Mouse (Mus musculus): ENCODE measurements around the gene Irf9. TPM values are rescaled to one million over a fixed set of nuclear protein-coding genes. Genes with fewer than 3 reads are reported as not detected.
A peak's percentile ranks its signal among the peaks of the same experiment; 100 is the strongest.

Gene Irf9
- total RNA-seq, 2 experiments from 2014 or later: 11.1 to 13.0 TPM

DNA sequence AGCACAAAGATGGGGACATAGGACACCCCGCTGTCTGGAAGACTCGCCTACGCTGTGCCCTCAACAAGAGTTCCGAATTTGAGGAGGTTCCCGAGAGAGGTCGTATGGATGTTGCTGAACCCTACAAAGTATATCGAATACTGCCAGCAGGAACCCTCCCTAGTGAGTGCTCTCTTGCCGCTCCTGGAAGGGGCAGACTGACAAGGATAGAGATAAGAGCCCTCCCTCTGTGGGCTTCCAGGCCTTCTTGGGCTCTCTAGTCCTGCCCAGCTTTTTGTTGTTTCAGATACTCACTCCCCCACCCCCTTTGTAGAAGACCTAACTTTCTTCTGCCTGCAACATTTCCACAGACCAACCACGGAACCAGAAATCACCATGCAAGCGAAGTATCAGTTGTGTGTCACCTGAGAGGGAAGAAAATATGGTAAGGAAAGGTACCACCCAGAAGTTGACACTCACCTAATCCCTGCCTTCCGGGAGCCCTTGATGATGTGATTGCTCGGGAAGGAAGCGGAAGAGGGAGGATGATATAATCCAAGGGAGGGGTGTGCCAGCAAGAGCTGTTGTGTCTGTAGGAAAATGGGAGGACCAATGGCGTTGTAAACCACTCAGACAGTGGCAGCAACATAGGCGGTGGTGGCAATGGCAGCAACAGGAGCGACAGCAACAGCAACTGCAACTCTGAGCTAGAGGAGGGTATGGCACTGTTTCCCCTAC lies 2.5 kb downstream of the Irf9 start:
- no peak for DNase-seq (ENCODE audit: low spot score in 2 of 2)

DNA sequence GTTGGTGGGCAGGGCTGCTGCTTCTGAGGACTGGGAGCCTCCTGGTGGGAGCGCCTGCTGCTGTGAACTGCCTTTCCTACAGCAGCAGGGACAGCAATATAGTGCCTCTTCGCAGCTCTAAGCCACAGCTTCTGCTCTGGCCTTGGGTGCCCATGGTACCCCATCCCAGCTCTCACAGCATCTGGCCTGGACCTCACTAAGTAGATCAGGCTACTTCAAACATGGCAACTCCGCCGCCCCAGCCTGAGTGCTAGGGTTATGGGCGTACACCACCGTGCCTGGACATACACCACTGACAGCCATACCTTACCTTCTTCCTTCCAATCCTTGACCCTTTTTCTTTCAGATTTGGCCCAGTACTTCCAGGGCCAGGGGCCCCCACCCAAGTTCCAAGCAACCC lies 5.0 kb downstream of the Irf9 start:
- DNase-seq (ENCODE audit: low spot score in 2 of 2): no peak

DNA sequence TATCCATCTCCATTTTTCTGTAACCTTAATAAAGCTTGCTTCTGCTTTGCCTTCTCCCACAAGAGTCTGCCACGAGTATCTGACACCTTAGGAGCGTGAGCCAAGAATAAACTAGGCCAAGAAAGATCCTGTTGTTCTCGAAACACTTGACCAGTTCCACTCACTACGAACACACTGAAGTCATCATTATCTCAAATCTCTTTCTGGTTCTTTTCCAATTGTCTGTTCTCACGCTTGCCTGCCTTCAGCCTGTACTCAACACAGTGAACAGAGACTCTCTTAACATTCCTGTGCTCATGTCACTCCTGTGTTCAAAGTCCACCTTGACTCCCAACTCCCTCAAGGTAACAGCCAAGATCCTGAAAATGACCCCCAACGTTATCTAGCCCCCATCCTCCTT lies 10.0 kb downstream of the Irf9 start:
- DNase-seq (ENCODE audit: low spot score in 2 of 2): no peak

DNA sequence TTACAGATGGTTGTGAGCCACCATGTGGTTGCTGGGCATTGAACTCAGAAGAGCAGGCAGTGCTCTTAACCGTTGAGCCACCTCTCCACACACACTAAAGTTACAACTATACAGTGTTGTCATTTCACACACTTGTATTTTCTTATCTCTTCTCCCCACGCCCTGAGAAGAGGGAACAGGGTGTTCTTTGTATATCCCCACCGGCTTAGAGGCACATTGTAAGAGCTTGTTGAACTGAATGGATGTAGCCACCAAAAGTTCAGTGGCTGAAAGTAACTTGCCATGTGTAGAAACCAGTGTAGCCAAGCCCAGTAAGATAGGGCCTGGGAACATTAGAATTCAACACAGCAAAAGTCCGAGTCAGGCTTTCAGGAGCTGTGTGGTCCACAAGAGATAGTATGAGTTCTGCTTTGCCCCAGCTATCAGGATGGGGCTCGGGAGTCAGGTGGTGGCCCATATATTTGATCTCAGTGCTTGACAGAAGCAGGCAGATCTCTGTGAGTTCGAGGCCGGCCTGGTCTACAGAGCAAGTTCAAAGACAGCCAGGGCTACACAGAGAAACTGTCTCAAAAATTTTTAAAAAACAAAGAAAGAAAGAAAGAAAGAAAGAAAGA lies 11.3 kb downstream of the Irf9 start:
- DNase-seq (ENCODE audit: low spot score in 2 of 2): no peak

DNA sequence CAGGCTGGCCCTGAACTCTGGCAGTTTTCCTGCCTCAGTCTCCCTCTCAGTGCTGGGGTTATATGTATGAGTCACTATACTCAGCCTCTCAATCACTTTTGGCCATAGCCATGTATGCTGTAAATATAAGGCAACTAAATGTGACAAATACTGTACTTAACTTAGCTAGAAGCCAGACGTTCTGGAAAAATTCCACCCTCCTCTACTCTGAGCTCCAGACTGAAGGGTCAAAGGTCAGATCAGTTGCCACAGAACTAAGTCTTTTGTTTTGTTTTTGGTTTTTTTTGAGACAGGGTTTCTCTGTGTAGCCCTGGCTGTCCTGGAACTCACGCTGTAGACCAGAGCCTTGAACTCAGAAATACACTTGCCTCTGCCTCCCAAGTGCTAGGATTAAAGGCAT lies 12.5 kb downstream of the Irf9 start:
- no peak for DNase-seq (ENCODE audit: low spot score in 2 of 2)

DNA sequence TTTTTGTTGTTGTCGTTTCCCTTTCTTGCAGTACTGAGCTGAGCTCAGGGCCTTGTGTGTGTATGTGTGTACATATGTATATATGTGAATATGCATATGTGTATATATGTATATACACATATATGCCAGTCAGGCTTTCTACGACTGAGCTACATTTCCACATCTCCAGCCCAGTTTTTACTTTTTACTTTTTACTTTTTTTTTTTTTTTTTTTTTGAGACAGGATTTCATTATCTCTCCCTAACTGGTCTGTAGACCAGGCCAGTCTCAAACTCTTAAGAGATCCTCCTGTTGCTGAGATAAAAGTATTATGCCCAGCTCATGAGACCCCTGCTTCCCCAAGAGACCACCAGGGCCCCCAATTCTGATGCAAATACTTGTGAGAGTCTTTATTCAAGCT lies 13.5 kb downstream of the Irf9 start:
- no peak for DNase-seq (ENCODE audit: low spot score in 2 of 2)

DNA sequence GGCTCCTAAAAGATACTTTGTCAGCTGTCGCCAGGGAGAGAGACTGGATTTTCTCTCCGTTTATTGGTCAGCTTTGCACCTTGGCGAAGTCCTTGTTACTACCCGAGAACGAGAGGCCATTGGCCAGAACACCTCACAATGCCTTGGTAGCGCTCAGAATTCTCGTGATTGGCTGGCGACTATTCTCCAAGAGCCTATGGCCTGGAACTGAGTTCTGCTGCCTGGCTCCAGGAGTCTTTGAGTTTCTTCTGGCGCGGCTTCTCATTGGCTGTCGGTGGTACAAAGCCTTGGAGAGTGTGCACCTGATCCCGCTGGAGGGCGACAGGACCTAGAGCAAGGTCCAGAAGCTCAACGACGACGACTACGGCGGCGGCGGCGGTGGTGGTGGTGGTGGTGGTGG lies 14.5 kb downstream of the Irf9 start, which contains the start of gene Rec8:
Gene Rec8 (plus strand): TSS at position 216 of the 400 bp plus-strand sequence.
- DNase-seq (ENCODE audit: low spot score in 2 of 2): no peak

DNA sequence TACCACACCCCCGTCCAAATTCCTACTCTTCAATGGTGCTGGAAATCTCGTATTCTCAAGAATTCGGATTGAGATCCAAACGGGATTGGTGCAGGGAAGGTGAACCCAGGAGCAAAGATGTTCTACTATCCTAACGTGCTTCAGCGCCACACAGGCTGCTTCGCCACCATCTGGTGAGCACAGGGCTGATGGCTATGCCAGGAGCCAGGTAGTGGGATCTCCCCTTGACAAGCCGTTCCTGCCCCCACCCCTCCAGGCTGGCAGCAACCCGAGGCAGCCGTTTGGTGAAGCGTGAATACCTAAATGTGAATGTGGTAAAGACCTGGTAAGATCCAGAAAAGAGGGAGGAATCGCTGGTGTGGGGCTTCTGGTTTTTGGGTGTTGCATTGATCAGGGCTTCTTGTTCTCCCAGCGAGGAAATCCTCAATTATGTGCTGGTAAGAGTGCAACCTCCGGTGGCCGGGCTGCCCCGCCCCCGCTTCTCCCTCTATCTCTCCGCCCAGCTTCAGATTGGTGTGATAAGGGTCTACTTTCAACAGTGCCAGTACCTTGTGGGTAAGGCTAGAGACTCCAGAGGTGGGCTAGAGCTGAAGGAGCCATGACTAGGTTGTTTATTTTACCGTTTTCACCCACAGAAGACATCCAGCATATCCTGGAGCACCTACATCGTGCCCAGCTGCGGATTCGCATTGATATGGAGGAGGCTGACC lies 15.3 kb downstream of the Irf9 start:
- no peak for DNase-seq (ENCODE audit: low spot score in 2 of 2)

DNA sequence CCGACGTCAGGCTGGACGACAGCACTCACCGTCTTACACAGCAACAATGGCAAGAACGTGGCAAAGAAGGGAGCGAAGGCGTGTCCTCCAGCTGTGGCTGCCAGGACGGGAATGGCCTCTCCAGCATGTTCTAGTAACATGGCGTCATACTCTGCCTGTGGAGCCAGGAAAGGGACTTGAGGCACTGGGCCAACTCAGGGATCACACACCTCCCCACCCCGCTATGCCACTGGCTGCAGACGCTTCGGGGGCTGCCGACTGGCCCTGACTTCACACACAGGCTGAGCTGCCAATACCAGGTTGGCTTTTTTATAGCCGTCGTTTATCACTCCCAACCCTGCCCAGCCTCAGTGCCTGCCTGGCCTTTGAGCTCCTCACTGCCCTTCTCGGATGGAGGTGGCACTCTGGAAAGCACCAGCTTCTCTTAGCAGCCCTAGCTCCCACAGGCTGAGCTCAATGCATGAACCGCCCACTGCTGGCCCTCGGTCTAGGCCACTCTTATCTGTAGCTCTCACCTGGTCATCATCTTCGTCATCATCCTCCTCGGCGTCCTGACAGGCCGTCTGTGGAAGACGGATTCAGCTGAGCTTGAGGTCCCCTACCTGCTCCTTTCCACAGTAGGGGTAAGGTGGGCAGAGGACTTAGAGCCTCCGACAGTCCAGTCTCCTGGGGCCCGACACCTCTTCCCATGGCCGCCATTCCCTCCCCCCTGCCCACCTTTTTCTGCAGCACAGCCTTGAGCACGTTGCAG lies 24.9 kb downstream of the Irf9 start:
- DNase-seq (ENCODE audit: low spot score in 2 of 2): no peak

DNA sequence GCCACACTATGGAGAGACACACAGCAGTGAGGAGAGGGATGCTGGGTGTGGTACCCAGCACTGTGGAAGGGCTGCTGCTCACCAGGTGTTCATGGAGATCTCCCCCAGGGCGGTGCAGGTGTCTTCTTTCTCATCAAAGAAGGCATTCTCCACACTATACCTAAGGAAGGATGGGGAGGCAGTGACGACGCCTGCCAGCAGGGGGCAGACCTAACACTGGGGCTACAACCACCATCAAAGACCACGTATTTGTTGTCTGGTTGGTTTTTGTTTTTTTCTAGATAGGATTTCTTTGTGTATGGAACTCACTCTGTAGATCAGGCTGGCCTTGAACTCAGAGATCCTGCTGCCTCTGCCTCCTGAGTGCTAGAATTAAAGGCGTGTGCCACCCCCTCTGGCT lies 25.9 kb downstream of the Irf9 start:
- peak; percentile 44 to 45 for DNase-seq (ENCODE audit: low spot score in 2 of 2)

DNA sequence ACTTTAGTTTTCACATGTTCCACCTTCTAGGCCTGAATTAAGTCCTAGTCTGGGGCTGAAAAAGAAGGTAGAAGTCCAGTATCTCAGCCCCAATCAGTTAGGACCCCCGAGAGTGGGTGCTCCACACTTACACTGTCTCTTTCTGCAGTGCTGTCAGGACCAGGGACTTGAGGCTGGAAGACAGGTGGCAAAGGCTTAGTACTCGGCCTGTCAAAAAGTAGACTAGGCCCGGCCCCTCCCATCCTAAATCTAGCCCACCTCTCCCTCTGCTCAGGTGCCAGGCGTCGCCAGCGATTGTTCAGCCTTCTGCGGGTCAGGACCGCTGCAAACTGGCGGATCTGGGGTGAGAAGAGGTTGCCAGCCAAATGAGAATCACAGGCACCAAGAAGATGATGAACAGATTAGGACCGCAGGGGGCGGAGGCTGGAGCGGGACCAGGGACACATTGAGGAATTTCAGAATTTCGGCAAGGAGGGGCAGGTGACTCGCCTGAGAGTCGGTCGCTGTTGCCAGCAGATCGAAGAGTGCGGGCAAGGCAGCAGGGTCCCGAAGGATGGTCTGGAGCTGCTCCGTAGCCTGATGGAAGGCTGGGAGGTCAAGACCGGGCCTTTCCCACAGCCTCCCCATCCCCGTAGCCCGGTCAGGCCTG lies 31.6 kb downstream of the Irf9 start:
- DNase-seq (ENCODE audit: low spot score in 2 of 2): no peak

DNA sequence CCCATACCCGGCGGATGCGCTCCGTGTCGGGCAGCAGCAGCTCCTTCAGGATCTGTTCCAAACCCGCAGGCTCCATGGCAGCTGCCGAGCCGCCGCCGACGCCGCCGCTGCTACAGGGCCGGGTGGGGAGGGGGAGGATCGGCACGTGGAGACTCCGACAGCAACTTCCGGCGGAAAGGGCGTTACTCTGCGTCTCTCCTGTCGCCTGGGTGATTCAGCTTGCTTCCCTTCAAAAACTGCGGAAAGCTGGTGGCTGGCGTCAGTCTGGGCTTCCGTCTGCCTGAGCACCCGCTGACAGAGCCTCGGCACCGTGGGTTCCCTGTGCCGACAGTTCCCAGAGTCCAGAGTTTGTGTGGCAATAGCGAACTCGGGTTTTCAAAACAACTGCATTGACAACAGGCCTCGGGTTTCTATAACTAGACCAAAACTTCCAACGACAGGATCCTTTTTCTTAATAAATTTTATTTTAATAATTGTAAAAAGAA lies 32.2 kb downstream of the Irf9 start, which contains the start of gene Ipo4:
Gene Ipo4 (minus strand): TSS at position 435 of the 485 bp plus-strand sequence.
- peak; percentile 86 to 88 for DNase-seq (ENCODE audit: low spot score in 2 of 2)

DNA sequence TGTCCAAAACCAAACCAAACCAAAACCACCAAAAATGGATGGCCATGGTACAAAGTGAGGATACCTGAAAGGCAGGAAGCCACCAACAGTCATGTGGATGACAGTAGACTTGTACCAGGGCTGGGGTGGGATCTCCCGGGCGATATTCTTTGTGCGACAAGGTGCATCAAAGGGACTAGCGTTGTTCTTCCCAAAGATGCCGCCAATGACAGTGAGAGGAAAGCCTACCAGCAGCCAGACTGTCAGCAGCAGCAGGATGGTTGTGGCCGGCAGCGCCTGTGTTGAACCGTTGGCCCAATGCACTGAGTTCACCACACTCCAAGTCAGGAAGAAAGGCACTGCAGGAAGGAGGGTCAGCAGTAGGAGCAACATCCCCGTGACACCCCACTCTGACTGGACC lies 34.4 kb downstream of the Irf9 start, which contains the start of gene Gm49378:
Gene Gm49378 (minus strand): TSS at position 101 of the 400 bp plus-strand sequence.
- no peak for DNase-seq (ENCODE audit: low spot score in 2 of 2)

DNA sequence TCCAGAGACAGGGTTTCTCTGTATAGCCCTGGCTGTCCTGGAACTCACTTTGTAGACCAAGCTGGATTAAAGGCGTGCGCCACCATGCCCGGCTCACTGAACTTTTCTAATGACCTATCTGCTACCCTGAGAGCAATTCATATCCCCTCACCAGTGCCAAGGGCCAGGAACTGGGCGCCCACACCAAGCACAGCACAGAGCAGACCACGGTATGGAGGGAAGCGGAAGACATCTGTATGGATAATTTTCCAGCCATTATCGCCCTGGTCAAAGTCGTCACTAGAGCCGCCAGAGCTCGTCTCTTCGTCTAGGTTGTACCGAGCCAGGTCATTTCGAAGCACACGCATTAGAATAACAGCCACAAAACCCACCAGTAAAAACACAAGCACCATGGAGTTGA lies 37.4 kb downstream of the Irf9 start:
- DNase-seq (ENCODE audit: low spot score in 2 of 2): no peak

DNA sequence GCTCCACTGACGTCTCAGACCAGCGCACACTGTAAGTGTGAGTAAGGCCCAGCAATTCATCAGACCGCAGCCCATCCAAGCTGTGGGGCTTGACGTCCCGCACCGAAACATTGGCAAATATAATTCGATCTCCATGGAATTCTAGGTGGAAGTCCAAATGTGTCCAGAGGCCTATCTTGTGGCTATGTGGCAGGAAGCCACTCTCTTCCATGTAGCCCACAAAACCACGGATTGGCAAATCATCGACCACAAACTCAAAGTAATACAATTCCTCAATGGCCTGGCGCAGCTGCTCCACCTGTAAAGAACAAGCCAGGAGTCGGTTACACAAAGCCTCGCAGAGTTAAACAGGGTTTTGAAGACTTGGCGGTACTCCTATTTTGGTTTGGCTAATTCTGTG lies 37.9 kb downstream of the Irf9 start:
- DNase-seq (ENCODE audit: low spot score in 2 of 2): no peak

DNA sequence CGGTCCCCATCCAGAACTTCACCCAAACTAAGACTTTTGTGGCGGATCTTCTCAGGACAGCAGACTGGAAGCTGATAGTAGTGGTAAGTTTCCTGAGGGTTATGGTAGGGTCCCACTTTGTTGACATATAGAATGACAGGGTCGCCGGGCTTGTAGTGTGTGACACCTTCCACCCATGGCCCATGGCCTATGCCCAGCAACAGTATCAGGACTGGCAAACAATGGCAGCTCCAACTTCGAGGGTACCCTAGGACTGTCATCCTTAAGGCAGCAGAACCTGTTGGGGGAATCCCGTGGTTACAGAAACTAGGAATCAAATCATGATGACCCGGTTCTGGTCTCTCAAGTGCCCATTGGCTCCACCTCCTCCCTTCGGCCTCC lies 39.3 kb downstream of the Irf9 start:
- DNase-seq (ENCODE audit: low spot score in 2 of 2): no peak

DNA sequence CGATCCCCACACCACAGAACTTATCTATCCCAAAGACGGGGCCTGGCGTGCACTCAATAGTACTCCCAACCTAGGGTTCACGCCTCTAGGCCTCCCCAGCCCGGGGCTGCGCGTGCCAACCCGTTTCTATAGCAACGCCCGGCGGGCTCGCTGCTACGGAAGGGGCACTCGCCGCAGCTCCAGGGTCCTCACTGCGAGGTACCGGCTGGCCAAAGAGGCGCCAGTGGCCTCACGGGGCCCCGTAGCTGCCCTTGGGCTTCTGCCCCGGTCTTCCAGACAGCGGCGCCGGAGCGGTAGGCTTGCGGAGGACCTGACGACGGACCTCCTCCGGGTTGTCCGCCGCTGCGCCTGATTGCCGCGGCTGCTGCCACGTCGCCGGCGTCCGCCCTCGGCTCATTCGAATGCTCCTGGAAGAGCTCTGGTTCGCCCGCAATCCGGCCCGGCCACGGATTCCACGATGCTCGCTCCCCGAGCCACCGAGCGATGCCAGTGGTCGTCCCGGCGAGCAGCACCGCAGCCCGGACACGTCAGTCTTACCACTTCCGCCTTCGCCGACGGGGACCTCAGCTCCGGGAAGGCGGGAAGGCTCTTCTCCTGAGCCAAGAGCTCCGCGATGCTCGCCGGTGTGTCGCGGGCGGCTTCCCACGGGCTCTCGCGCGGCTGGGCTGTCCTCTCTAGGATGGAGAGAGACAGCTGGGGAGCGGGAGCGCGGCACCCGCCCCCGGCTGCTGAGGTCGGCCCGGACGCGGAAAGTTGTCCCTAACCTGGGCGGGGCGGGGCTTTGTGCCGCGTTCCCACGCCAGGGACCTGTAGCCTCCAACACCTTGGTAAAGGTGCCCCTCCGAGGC lies 39.9 kb downstream of the Irf9 start, which contains the start of gene Tm9sf1:
Gene Tm9sf1 (minus strand): TSS at position 747 of the 848 bp plus-strand sequence.
- DNase-seq (ENCODE audit: low spot score in 2 of 2): peak; percentile 85 to 90

DNA sequence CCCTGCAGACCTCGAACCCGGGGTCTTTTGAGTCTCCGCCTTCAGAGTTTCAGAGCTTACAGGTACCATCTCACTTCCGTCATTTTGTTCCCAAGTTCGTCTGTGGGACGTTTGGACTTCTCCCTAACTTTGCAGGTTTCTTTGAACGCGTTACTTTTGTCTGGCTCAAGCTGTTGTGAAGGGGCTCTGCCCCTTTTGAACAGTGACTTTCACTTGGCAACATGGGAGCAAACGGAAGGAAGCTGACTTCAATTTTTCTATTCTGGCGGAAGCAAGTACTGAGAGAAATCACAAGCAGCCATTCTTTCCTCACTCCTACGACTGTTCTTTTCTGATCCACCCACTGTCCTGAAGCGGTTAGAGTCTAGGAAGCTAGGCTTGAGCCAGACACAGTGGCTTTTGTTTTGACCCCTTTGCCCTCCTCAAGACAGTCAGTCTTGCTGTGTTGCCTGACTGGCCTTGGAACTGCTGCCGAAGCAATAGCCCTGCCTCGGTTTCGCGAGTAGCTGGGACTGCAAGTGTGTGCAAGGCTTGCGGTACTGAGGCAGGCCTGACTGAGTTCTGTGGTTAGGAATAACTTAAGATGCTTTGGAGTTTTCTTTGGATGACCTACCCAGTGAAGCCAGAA lies 41.0 kb downstream of the Irf9 start:
- no peak for DNase-seq (ENCODE audit: low spot score in 2 of 2)

DNA sequence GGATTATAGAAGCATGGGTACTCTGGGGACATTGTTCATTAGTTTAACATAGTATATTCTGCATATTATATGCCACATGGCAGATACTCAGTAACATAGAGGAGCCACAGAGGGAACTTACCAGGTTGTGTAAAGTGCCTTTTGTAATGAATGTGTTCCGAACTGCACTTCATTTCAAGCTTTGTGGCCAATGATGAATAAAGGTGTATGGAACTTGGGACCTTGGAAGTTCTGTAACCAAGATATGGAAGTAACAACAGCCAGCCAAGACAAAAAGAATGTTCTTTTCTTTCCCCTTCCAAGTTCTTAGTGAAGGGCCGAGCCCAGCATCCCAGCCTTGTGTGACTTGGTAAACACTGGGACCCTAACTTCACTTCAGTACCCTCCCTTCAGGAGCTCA lies 46.5 kb downstream of the Irf9 start, which contains the start of gene Tssk4:
Gene Tssk4 (plus strand): TSS at position 301 of the 400 bp plus-strand sequence.
- DNase-seq (ENCODE audit: low spot score in 2 of 2): no peak
